Mouse (Mus musculus) heart, postnatal 0 days (tissue): ENCODE measurements around the gene Lmx1a.

ENCODE experiments used
- CTCF ChIP-seq: IDR thresholded peaks from 2 replicates; pipeline ENCODE4 v1.5.1; 2016; ENCODE audit warnings: antibody characterized with exemption, control low read depth, low read depth
- EP300 ChIP-seq: IDR thresholded peaks from 2 replicates; pipeline ENCODE4 v1.6.1; 2016; ENCODE audit warnings: antibody characterized with exemption, low read depth

DNA sequence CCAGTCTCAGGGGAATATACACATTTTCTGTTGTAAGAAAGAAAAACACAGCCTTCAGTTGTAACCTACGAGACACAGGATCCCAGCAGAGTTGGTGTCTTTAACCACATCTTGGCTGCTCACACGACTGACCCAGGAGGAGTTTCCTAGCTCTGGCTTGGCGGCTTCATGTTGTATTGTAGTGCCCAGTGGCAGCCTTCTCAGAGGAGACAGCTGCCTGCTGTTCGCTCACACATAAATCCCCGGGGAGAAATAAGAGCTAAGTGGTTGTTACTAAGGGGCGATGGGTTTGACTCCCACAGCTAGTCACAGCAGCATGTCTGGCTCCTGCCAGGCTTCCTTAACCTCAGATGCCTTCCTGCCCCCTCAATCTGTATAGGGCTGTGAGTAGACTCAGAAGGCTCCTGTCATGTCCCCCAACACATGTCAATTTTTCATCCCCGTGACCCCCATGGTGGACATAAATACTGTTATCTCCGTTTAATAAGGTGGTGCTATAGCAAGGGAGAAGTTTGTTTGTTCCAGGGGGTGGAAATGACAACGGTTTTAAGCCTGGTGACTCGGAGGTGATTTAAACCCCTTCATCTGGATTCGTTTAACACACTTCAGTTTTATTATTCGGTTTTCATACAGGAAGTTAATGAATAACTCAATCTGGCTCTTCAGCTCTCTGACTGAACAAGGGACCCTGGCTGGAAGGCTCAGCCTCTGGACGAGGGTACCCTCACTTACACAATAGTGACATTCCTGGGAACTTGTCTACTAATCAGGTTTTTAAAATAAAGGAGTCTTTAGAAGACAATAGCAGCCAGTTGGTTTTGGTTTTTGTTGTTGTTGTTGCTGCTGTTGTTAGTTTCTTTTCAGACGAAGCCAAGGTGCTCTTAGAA, 65.8 kb downstream of the Lmx1a start:
- TF ChIP-seq CTCF (no peak), EP300 (no peak)
